Mouse (Mus musculus) cerebellum, adult 18-20 months (tissue): Measurements from ENCODE around the gene Plekhh3.
A peak's percentile ranks its signal among the peaks of the same experiment; 100 is the strongest.

Experiments
- DNase-seq, 2 experiments: peaks; one replicate each; pipeline ENCODE4 v3.0.0; 2021

Gene Plekhh3

DNA sequence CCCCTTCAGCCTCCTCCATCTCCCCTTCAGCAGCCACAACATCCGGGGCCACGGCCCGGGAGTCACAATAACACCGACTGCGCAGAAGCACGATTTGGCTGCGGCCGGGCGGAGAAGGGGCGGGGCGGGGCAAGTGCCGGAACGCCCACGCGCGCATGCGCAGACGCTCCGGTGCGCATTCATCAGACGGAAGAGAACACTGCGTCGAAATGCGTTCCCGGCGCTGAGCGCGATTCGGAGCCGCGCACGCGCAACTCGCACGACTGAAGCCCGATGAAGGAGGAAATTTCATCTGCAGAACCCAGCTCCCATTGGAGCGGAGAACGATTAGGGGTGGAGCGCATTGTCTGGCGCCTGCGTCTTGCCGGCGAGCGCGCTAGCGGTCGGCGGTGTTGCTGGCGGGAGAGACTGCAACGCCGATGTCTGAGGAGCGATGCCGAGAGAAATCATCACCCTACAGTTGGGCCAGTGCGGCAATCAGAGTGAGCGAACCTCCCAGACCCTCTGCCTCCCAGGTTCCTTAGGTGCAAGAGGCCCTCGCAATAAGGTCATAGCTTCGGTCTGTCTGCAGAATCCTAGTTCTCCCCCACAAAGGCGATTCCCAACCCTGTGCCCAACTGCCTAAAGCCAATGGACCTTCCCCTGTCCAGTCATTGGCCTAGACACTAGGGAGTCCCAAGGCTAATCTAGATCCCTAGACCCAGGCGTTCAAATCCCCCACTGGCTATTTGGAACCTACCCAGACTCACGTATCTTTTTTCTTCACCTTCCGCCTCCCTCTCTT lies 51.2 kb downstream of the Plekhh3 start, which contains the start of the genes Retreg3 and Tubg1:
Gene Retreg3, minus strand, starts transcription at position 133 of the 784 bp plus-strand sequence.
Gene Tubg1, plus strand, starts transcription at position 178 of the 784 bp plus-strand sequence.
- peak; percentile 97 to 100 for DNase-seq

DNA sequence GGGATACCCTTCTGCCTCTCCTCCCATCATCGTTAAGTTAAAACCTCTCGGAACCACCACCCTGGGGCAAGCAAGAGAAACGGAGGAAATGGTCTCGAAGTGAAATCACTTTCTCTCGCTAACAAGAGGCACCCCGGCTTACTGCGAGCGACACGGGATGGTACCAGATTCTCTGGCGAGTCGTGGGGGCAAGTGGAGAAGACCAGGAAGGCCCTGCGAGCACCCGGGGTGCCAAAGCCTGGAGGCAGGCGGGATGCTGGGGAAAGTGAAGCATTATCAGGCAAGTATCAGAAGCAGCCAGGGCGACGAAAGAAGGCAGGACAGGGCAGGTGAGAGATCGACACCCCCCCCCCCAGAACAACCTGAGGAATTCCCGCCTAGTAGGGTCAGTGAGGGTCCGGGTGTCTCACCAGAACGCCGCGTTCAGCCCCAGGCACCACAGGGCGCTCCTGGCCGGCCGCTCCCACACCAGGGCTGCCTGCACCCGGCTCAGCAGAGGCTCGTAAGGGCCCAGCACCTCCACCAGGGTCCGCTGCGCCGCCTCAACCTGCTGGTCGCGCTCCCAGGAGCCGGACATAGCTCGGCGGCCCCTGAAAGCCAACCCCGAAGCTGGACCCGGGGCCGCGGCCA lies 51.9 kb downstream of the Plekhh3 start:
- DNase-seq, result no peak

DNA sequence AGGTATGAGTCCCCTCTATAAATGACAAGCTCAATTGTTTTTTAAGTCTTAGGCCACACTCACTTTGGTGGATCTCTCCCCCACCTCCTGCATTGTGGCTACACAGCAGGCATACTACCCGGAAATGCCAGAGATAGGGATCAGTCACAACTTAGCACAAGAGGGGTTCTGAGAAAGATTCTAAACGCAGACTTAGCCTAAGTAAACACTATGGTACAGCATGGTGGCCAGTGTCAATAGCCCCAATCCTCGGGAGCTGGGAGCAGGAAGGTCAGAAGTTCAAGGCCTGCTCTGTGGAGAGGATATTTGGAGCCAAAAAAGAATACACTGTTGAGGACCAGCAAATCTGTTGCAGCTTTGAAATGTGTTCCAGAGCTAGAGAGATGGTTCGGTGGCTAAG lies 53.0 kb downstream of the Plekhh3 start:
- no peak for DNase-seq

DNA sequence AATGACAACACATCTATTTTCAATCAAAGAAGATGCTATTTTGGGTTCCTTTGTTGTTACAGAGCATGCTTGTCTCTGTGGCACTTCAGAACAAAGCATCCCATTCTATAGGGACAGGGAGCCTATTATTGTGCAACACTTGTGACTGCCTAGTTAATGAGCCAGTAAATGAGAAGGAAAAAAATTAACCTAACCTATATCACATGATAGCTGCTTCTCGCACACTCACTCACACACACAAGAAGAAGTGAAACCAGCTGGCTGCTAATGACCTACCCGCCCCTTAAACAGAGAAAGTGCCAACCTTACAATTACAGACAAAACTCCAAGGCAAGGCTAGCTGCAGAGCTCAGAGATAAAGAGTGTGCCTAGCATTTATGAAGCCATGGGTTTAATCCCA lies 55.6 kb downstream of the Plekhh3 start:
- no peak for DNase-seq
